Mouse (Mus musculus) hindbrain, embryonic 12.5 days (tissue): Measurements from ENCODE around the gene Phf11d. TPM values are rescaled to one million over a fixed set of nuclear protein-coding genes. Genes with fewer than 3 reads are reported as not detected.
"Not testable (repeated sequence)": the region's sequence is repeated elsewhere in the genome, so short reads cannot be mapped to it uniquely, and the experiment has no call there.

Source experiments
- ATAC-seq: fragments of 200-750 bp; cut with Nextera tagmentation; 2 replicates; pipeline ENCODE4 v1.8.0; 2017; ENCODE audit warnings: moderate TSS enrichment; ENCODE audit not compliant: low FRiP score
- H3K27ac ChIP-seq: fragments of 300-500 bp; sonication (generic); 2 replicates; pipeline ENCODE4 v1.5.1; 2016; ENCODE audit warnings: mild to moderate bottlenecking
- H3K27me3 ChIP-seq: fragments of 300-500 bp; sonication (generic); 2 replicates; pipeline ENCODE4 v1.6.1; 2016; ENCODE audit warnings: mild to moderate bottlenecking
- H3K36me3 ChIP-seq: fragments of 300-500 bp; sonication (generic); 2 replicates; pipeline ENCODE4 v1.6.1; 2016; ENCODE audit warnings: mild to moderate bottlenecking
- H3K4me1 ChIP-seq: fragments of 300-500 bp; sonication (generic); 2 replicates; pipeline ENCODE4 v1.6.1; 2016
- H3K4me2 ChIP-seq: fragments of 300-500 bp; sonication (generic); replicated peaks from 2 replicates; pipeline ENCODE4 v1.6.1; 2016; ENCODE audit warnings: mild to moderate bottlenecking
- H3K4me3 ChIP-seq: fragments of 300-500 bp; sonication (generic); 2 replicates; pipeline ENCODE4 v1.5.1; 2016; ENCODE audit warnings: mild to moderate bottlenecking
- H3K9ac ChIP-seq: fragments of 300-500 bp; sonication (generic); 2 replicates; pipeline ENCODE4 v1.6.1; 2016; ENCODE audit warnings: mild to moderate bottlenecking, moderate library complexity
- H3K9me3 ChIP-seq: fragments of 300-500 bp; sonication (generic); replicated peaks from 2 replicates; pipeline ENCODE4 v1.6.1; 2016; ENCODE audit warnings: mild to moderate bottlenecking
- WGBS: fragments of 180-500 bp; shearing (Covaris S2); methylation state at CpG from one replicate; pipeline ENCODE4 v1.1.7; 2016; 5-methylcytosine and 5-hydroxymethylcytosine counted together
- polyA plus RNA-seq: library from polyadenylated mRNA; unstranded; fragments of >200 nt; fragmentation: Nextera tagmentation; extraction: Ambion mirVana; gene quantifications from 2 replicates; pipeline ENCODE4 v1.2.1, GENCODE M21; 2016

Gene Phf11d
- polyA plus RNA-seq, 1 experiment from 2014 or later = 0.53 TPM

DNA sequence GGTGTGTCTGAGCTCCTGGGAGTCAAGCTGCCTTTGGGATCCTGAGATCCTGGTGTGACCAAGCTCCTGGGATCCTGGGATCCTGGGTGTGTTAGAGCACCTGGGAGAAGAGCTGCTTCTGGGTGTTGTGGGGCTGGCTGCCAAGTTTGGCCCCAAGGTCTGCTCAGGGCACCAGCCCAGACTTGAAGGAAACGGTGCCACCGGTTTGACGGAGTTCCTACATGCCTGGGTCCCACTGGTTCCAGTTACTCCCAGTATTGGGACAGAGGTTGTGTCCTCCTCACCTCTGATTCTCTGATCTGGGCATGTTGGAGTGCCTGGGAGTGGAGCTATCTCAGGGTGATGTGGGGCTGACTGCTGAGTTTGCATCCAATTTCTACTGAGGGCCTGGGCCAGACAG, 46.2 kb downstream of the Phf11d start:
- H3K9ac ChIP-seq, H3K27ac ChIP-seq, H3K36me3 ChIP-seq, H3K9me3 ChIP-seq, H3K4me2 ChIP-seq, ATAC-seq, H3K27me3 ChIP-seq, H3K4me1 ChIP-seq, H3K4me3 ChIP-seq: not testable (repeated sequence)
- WGBS = 92% methylated on average over 3 of the region's 3 CpGs

Other genes starting within 250 kb of the Phf11d start
- gene 1700129C05Rik, start 222.6 kb downstream of the Phf11d start, polyA plus RNA-seq = not detected in 2 replicates
- not detected in 2 replicates for gene Gm5142, start 186.7 kb downstream of the Phf11d start, polyA plus RNA-seq
- gene Rcbtb1, start 164.3 kb downstream of the Phf11d start, polyA plus RNA-seq = 99.2 TPM in 2 replicates
- not detected in 2 replicates for gene Gm6904, start 105.3 kb downstream of the Phf11d start, polyA plus RNA-seq
- gene Phf11a, start 67.9 kb downstream of the Phf11d start, polyA plus RNA-seq = not detected in 2 replicates
- gene Phf11b, start 24.1 kb downstream of the Phf11d start, polyA plus RNA-seq = 0.22 TPM in 1 of 2 replicates, not detected in the other
- 0.51 and 0.80 TPM in 2 replicates for gene Phf11c, start 29.9 kb upstream of the Phf11d start, polyA plus RNA-seq
- 9.6 and 11.6 TPM in 2 replicates for gene Setdb2, start 75.4 kb upstream of the Phf11d start, polyA plus RNA-seq
- gene Cab39l, start 75.5 kb upstream of the Phf11d start, polyA plus RNA-seq = 35.8 and 39.9 TPM in 2 replicates
- 34.1 and 35.2 TPM in 2 replicates for gene Cdadc1, start 232.5 kb upstream of the Phf11d start, polyA plus RNA-seq